Mouse (Mus musculus) lung, postnatal 36 days (tissue): ENCODE data around the gene Avil.
A peak's percentile ranks its signal among the peaks of the same experiment; 100 is the strongest.
"Not testable (repeated sequence)": the region's sequence is repeated elsewhere in the genome, so short reads cannot be mapped to it uniquely, and the experiment has no call there.

ENCODE experiments used
- DNase-seq: peaks from one replicate; pipeline ENCODE4 v3.0.0; 2022; ENCODE audit warnings: mixed read lengths

Gene Avil

GRCm38 (mm10) chr10:127059968-127060916 lies 59.7 kb downstream of the Avil start, which contains the start of gene March9:
Gene March9 (minus strand): TSS chr10:127060184.
- DNase-seq: peak; percentile 86

- no peak for DNase-seq
These were observed 60.6 kb downstream of the Avil start for GRCm38 (mm10) chr10:127061085-127061484.

GRCm38 (mm10) chr10:127061513-127061912 lies 61.0 kb downstream of the Avil start:
- no peak for DNase-seq

GRCm38 (mm10) chr10:127062101-127062500 lies 61.6 kb downstream of the Avil start:
- not testable (repeated sequence) for DNase-seq

GRCm38 (mm10) chr10:127062503-127062902 lies 62.0 kb downstream of the Avil start:
- DNase-seq: peak; percentile 35

- peak; percentile 98 for DNase-seq
These were observed 62.8 kb downstream of the Avil start, which contains the start of gene Cdk4 for GRCm38 (mm10) chr10:127063239-127063872. Gene Cdk4 (plus strand): TSS chr10:127063534.

- no peak for DNase-seq
These were observed 63.7 kb downstream of the Avil start for GRCm38 (mm10) chr10:127063913-127064870.

- DNase-seq: no peak
These were observed 65.5 kb downstream of the Avil start for GRCm38 (mm10) chr10:127065981-127066380.

GRCm38 (mm10) chr10:127066519-127067018 lies 66.1 kb downstream of the Avil start:
- DNase-seq: no peak

GRCm38 (mm10) chr10:127068360-127069038 lies 68.0 kb downstream of the Avil start:
- no peak for DNase-seq

- no peak for DNase-seq
These were observed 69.0 kb downstream of the Avil start for GRCm38 (mm10) chr10:127069281-127070189.
